Mouse (Mus musculus) bone marrow macrophage, adult 2 months (primary cell): Measurements from ENCODE around the gene Efcab11.

Experiments
- CTCF ChIP-seq: IDR thresholded peaks from 2 replicates; pipeline ENCODE4 v1.5.1; 2012; ENCODE audit warnings: low read depth, mild to moderate bottlenecking, low read length, moderate library complexity
- POLR2A ChIP-seq: IDR thresholded peaks from 2 replicates; pipeline ENCODE4 v1.6.1; 2012; ENCODE audit warnings: mild to moderate bottlenecking, low read depth, low read length, borderline replicate concordance

GRCm38 (mm10) chr12:99752986-99753385 is 131.3 kb downstream of the Efcab11 start:
- TF ChIP-seq POLR2A (no peak), CTCF (no peak)
